8 mouse cellular contexts compared by ENCODE assay signal in the genomic region with DNA sequence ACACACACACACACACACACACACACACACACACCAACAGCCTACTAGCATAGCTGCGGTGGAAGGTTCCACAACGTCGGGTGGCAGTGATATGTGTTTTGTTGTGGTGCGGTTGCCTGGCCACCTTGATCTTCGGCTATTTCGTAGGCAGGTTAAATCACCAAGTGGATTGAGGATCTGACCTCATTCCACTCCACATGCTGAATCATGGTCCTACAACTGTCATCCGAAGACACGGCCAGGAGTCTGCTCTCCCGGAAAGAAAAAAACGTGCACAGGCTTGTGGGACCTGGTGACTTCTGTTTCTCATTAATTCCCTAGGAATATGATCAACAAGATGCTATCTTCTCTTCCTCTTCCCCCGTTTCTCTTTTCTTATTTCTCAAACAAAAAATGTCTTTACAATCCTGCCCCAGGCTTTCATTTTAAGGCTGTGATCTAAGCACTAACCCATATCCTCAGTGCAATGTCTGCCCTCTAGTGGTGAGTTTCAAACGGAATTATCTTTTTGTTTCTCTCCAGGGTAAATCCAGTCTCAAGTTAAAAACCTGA. TPM values are rescaled to one million over a fixed set of nuclear protein-coding genes. Genes with fewer than 3 reads are reported as not detected.
DNase-seq lines count a peak whose midpoint lies in the region; ATAC-seq and TF ChIP-seq lines count a peak whose summit lies in the region.

No protein-coding gene starts in this region.

- no peaks in the 10 kb centered on the region for H3K4me1 ChIP-seq in hindbrain, embryonic 11.5 days (replicated peaks; ENCODE audit: control insufficient read depth, insufficient read depth, low read length)
- H3K4me1 ChIP-seq in hindbrain, embryonic 10.5 days (replicated peaks), result peaks cover 14% of the 10 kb centered on the region
- 0 out of 2 replicates have a peak, but pooled peaks cover 3% of the 10 kb centered on the region for H3K4me1 ChIP-seq in embryonic facial prominence, embryonic 15.5 days
- peaks cover 8% of the 10 kb centered on the region; the same call in 1 of the 2 replicates for H3K4me1 ChIP-seq in heart, postnatal 0 days (ENCODE audit: control insufficient read depth, insufficient read depth)
- H3K4me1 ChIP-seq in lung, postnatal 0 days (ENCODE audit: insufficient read depth, low read depth, low read length), result no peaks in the 10 kb centered on the region

- ATAC-seq in hindbrain, embryonic 11.5 days (ENCODE audit: low FRiP score), result peak; percentile 68
- ATAC-seq in embryonic facial prominence, embryonic 15.5 days (ENCODE audit: insufficient number of reproducible peaks, low FRiP score, low TSS enrichment, low read depth), result peak; percentile 47; the same call in 1 of the 2 replicates
- peak; percentile 81 for ATAC-seq in heart, postnatal 0 days (ENCODE audit: insufficient read depth, low read depth)
- peak; percentile 82 for ATAC-seq in lung, postnatal 0 days

- H3K9me3 ChIP-seq in hindbrain, embryonic 11.5 days (ENCODE audit: control insufficient read depth, low read length), result no peaks in the 10 kb centered on the region
- no peaks in the 10 kb centered on the region for H3K9me3 ChIP-seq in hindbrain, embryonic 10.5 days
- H3K9me3 ChIP-seq in embryonic facial prominence, embryonic 15.5 days (replicated peaks), result no peaks in the 10 kb centered on the region
- H3K9me3 ChIP-seq in heart, postnatal 0 days (replicated peaks; ENCODE audit: control insufficient read depth, low read length), result no peaks in the 10 kb centered on the region
- H3K9me3 ChIP-seq in lung, postnatal 0 days (ENCODE audit: low read length), result no peaks in the 10 kb centered on the region

- WGBS in hindbrain, embryonic 11.5 days, result 66% methylated on average over 12 of the region's 12 CpGs
- 71% methylated on average over 12 of the region's 12 CpGs for WGBS in hindbrain, embryonic 10.5 days
- 38% methylated on average over 12 of the region's 12 CpGs for WGBS in embryonic facial prominence, embryonic 15.5 days
- WGBS in heart, postnatal 0 days, result 36% methylated on average over 12 of the region's 12 CpGs
- 52% methylated on average over 12 of the region's 12 CpGs for WGBS in lung, postnatal 0 days

- TF ChIP-seq CTCF in heart, postnatal 0 days (IDR thresholded peaks at IDR 0.05; ENCODE audit: low read depth), result peak; percentile 78
- TF ChIP-seq CTCF in lung, postnatal 0 days (IDR thresholded peaks at IDR 0.05), result peak; percentile 83

- H3K36me3 ChIP-seq in hindbrain, embryonic 11.5 days (ENCODE audit: control insufficient read depth, insufficient read depth, low read length), result no peaks in the 10 kb centered on the region
- H3K36me3 ChIP-seq in hindbrain, embryonic 10.5 days, result no peaks in the 10 kb centered on the region
- H3K36me3 ChIP-seq in embryonic facial prominence, embryonic 15.5 days, result no peaks in the 10 kb centered on the region
- H3K36me3 ChIP-seq in heart, postnatal 0 days (replicated peaks; ENCODE audit: control insufficient read depth, insufficient read depth, low read length), result no peaks in the 10 kb centered on the region
- H3K36me3 ChIP-seq in lung, postnatal 0 days (ENCODE audit: insufficient read depth, low read length), result no peaks in the 10 kb centered on the region

- no peak overlapping the region for H3K9ac ChIP-seq in hindbrain, embryonic 11.5 days (ENCODE audit: low read depth, low read length)
- H3K9ac ChIP-seq in embryonic facial prominence, embryonic 15.5 days, result no peak overlapping the region
- H3K9ac ChIP-seq in heart, postnatal 0 days (replicated peaks; ENCODE audit: low read depth, low read length), result no peak overlapping the region
- 0 out of 2 replicates have a peak overlapping the region, but pooled peaks have one; percentile 16 for H3K9ac ChIP-seq in lung, postnatal 0 days (replicated peaks; ENCODE audit: low read depth)

- no peak overlapping the region for H3K27ac ChIP-seq in hindbrain, embryonic 11.5 days (ENCODE audit: low read depth, low read length)
- no peak overlapping the region for H3K27ac ChIP-seq in hindbrain, embryonic 10.5 days
- no peak overlapping the region for H3K27ac ChIP-seq in embryonic facial prominence, embryonic 15.5 days (replicated peaks)
- H3K27ac ChIP-seq in heart, postnatal 0 days (ENCODE audit: low read depth), result no peak overlapping the region
- no peak overlapping the region for H3K27ac ChIP-seq in lung, postnatal 0 days (ENCODE audit: low read length)

- H3K4me3 ChIP-seq in hindbrain, embryonic 11.5 days (ENCODE audit: low read depth, low read length), result no peak overlapping the region
- H3K4me3 ChIP-seq in hindbrain, embryonic 10.5 days, result no peak overlapping the region
- H3K4me3 ChIP-seq in embryonic facial prominence, embryonic 15.5 days (replicated peaks), result peak overlapping the region; percentile 32
- peak overlapping the region; percentile 39 for H3K4me3 ChIP-seq in heart, postnatal 0 days (ENCODE audit: low read depth, low read length)
- H3K4me3 ChIP-seq in lung, postnatal 0 days (ENCODE audit: low read depth, low read length), result peak overlapping the region; percentile 26; the same call in 1 of the 2 replicates

- no peaks in the 10 kb centered on the region for H3K27me3 ChIP-seq in hindbrain, embryonic 11.5 days (ENCODE audit: control insufficient read depth, insufficient read depth, low read length)
- no peaks in the 10 kb centered on the region for H3K27me3 ChIP-seq in hindbrain, embryonic 10.5 days (ENCODE audit: insufficient read depth, poor library complexity, severe bottlenecking)
- H3K27me3 ChIP-seq in embryonic facial prominence, embryonic 15.5 days, result no peaks in the 10 kb centered on the region
- no peaks in the 10 kb centered on the region for H3K27me3 ChIP-seq in heart, postnatal 0 days (ENCODE audit: control insufficient read depth, insufficient read depth, low read length)
- no peaks in the 10 kb centered on the region for H3K27me3 ChIP-seq in lung, postnatal 0 days (replicated peaks; ENCODE audit: insufficient read depth, low read length)

- no peak for TF ChIP-seq EP300 in heart, postnatal 0 days (IDR thresholded peaks at IDR 0.05; ENCODE audit: low read depth)
- TF ChIP-seq EP300 in lung, postnatal 0 days (IDR thresholded peaks at IDR 0.05), result peak; percentile 34; the same call in 1 of the 2 replicates

- H3K4me2 ChIP-seq in hindbrain, embryonic 11.5 days (replicated peaks; ENCODE audit: low read depth, low read length), result no peak overlapping the region
- peak overlapping the region; percentile 46 for H3K4me2 ChIP-seq in embryonic facial prominence, embryonic 15.5 days (replicated peaks)
- H3K4me2 ChIP-seq in heart, postnatal 0 days (ENCODE audit: low read depth, low read length), result peak overlapping the region; percentile 58
- H3K4me2 ChIP-seq in lung, postnatal 0 days (replicated peaks; ENCODE audit: low read depth, low read length), result peak overlapping the region; percentile 40; the same call in 1 of the 2 replicates

- peak; percentile 81 for DNase-seq in hindbrain, embryonic 11.5 days (ENCODE audit: low spot score)
- DNase-seq in hindbrain, embryonic 10.5 days (ENCODE audit: low spot score), result no peak
- peak; percentile 42 to 51 for DNase-seq in adrenal gland, postnatal 36 days
- DNase-seq in heart, postnatal 0 days (ENCODE audit: low spot score), result peak; percentile 75
- peak; percentile 76 for DNase-seq in layer of hippocampus, adult 11-12 months (ENCODE audit: low spot score)
- DNase-seq in lung, postnatal 0 days (ENCODE audit: low spot score), result peak; percentile 89
- DNase-seq in right cerebral cortex, adult 2 months (ENCODE audit: low spot score in 2 of 2), result peak; percentile 56 to 69

RNA-seq across cellular contexts. Expression of a gene that starts 43.6 kb away (rescaled TPM):
- 0.11 and 0.54 TPM in 2 replicates for polyA plus RNA-seq in hindbrain, embryonic 11.5 days (2014; fragmentation: Nextera tagmentation; extraction: Ambion mirVana)
- 0.16 and 0.24 TPM in 2 replicates for polyA plus RNA-seq in hindbrain, embryonic 10.5 days (2016; fragmentation: Nextera tagmentation; extraction: Ambion mirVana)
- total RNA-seq in adrenal gland, postnatal 36 days (2021), result under 1 TPM; 0.26 TPM
- polyA plus RNA-seq in embryonic facial prominence, embryonic 15.5 days (2015; fragmentation: Nextera tagmentation; extraction: Ambion mirVana), result 16.6 and 20.2 TPM in 2 replicates
- 2.7 TPM in 1 of 2 replicates, not detected in the other for total RNA-seq in heart, postnatal 0 days (2014; rRNA removed; ENCODE audit: low replicate concordance)
- polyA plus RNA-seq in heart, postnatal 0 days (2015; fragmentation: Nextera tagmentation; extraction: Ambion mirVana), result 0.05 and 0.14 TPM in 2 replicates
- 8.5 and 9.5 TPM in 2 replicates for polyA plus RNA-seq in lung, postnatal 0 days (2015; fragmentation: Nextera tagmentation; extraction: Ambion mirVana)

Comparison
In these comparisons a context has a peak if more than half of its experiments do, and no peak if none do; other contexts are left out.
1. H3K4me3 ChIP-seq: peak in embryonic facial prominence, embryonic 15.5 days (single experiment), heart, postnatal 0 days (single experiment) and lung, postnatal 0 days (single experiment); none in hindbrain, embryonic 11.5 days (single experiment) and hindbrain, embryonic 10.5 days (single experiment).
2. Peak in every context shown above with its lines, with median percentiles within 50 percentile points of each other: ATAC-seq.